Mouse (Mus musculus): ENCODE measurements around the gene Clec4a4. TPM values are rescaled to one million over a fixed set of nuclear protein-coding genes. Genes with fewer than 3 reads are reported as not detected.

Clec4a4 gene
- polyA plus RNA-seq (2015; fragmentation: Illumina TruSeq; extraction: RNeasy Lipid Tissue Mini Kit (QIAGEN cat#74804); ENCODE audit: insufficient read depth, low read depth, low replicate concordance), result not detected

DNA sequence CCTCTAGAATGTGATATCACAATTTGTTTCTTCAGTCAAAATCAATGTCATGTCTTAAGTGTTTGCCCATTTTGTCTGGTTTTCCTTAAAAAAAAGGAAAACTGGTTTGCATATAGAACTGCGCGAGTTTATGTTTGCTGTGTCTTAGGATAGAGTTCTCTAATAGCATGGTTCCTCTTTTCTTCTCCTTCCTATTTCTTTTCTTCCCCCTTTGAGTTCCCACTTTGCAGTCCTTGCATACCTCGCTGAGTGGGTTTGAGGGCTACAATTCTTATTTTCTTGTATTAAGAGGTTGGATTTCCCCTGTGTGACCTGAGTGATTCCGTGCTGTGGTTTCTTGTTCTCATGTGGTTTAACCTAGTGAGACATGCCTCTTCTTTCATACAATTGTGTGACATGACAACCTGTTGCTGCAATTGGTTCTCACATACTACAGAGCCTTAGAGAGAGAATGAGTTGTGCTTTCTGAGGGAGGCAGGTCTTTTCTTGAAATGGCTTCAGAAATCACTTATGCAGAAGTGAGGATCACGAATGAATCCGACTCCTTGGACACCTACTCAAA is at the start of gene Clec4a4:
Gene Clec4a4, plus strand, starts transcription at position 492 of the 562 bp plus-strand sequence.

DNA sequence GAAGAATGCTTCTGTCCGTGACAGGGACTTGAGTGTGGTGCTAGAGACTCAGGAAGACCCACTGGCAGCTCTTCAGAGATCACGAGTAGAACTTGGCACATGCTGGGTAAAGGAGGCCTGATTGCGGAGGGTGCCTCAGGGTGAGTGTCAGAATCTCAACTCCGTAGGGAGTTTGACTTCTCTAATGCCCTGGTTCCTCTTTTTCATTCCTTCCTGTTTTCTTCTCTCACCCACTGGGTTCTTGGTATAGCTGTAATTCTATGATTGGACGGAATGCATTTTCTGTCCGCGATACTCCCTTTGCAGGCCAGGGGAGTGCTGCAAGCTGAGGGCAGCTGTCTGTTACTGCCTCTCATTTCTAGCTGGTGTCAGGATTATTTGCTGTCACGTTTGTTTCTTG is 37.8 kb upstream of the Clec4a4 start, which contains the start of gene Clec4a3:
Gene Clec4a3, plus strand, starts transcription at position 115 of the 400 bp plus-strand sequence.

DNA sequence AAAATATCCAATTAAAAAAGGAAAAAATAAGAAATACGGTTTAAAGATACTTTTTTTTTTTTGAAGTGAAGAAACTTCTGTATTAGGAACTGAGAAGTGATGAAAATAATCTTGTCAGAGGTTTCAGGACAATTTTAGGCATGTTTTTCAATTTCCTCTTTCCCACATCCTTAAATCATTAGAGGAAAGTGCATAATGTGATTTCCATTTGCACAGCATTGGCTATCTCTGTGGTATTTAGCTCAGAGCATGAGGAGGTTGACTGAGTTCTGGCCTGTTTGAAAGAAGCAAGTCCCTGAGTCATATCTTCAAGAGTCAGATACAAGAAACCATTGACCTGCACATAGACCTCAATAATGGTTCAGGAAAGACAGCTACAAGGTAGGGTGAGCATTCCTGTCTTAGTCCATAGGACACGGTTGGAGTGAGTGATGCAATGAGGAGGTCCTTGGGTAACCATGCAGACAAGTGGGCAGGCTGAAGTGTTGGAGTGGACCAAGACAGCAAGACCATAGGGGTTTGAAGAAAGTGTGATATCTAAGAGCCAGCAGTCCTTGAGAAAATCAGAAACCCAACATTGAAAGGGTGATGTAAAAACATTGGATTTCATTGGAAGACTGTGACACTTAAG is 59.7 kb downstream of the Clec4a4 start, which contains the start of gene Clec4b1:
Gene Clec4b1, plus strand, starts transcription at position 221 of the 631 bp plus-strand sequence.

Other genes with a start within 250 kb of the Clec4a4 start
- gene Slc2a3, start 188.7 kb upstream of the Clec4a4 start, polyA plus RNA-seq (2015; fragmentation: Illumina TruSeq; extraction: RNeasy Lipid Tissue Mini Kit (QIAGEN cat#74804); ENCODE audit: insufficient read depth, low read depth, low replicate concordance), result 0.66 TPM
- gene Foxj2, start 170.5 kb upstream of the Clec4a4 start, polyA plus RNA-seq (2015; fragmentation: Illumina TruSeq; extraction: RNeasy Lipid Tissue Mini Kit (QIAGEN cat#74804); ENCODE audit: insufficient read depth, low read depth, low replicate concordance), result 5.9 TPM
- gene C3ar1, start 134.2 kb upstream of the Clec4a4 start, polyA plus RNA-seq (2015; fragmentation: Illumina TruSeq; extraction: RNeasy Lipid Tissue Mini Kit (QIAGEN cat#74804); ENCODE audit: insufficient read depth, low read depth, low replicate concordance), result 1.1 TPM
- gene Necap1, start 115.9 kb upstream of the Clec4a4 start, polyA plus RNA-seq (2015; fragmentation: Illumina TruSeq; extraction: RNeasy Lipid Tissue Mini Kit (QIAGEN cat#74804); ENCODE audit: insufficient read depth, low read depth, low replicate concordance), result 10.5 TPM
- gene Clec4a1, start 68.5 kb upstream of the Clec4a4 start, polyA plus RNA-seq (2015; fragmentation: Illumina TruSeq; extraction: RNeasy Lipid Tissue Mini Kit (QIAGEN cat#74804); ENCODE audit: insufficient read depth, low read depth, low replicate concordance), result 1.3 TPM
- gene Clec4a3, start 37.9 kb upstream of the Clec4a4 start, polyA plus RNA-seq (2015; fragmentation: Illumina TruSeq; extraction: RNeasy Lipid Tissue Mini Kit (QIAGEN cat#74804); ENCODE audit: insufficient read depth, low read depth, low replicate concordance), result 2.5 TPM
- gene Clec4b1, start 59.6 kb downstream of the Clec4a4 start, polyA plus RNA-seq (2015; fragmentation: Illumina TruSeq; extraction: RNeasy Lipid Tissue Mini Kit (QIAGEN cat#74804); ENCODE audit: insufficient read depth, low read depth, low replicate concordance), result not detected
- gene Clec4a2, start 116.1 kb downstream of the Clec4a4 start, polyA plus RNA-seq (2015; fragmentation: Illumina TruSeq; extraction: RNeasy Lipid Tissue Mini Kit (QIAGEN cat#74804); ENCODE audit: insufficient read depth, low read depth, low replicate concordance), result 1.5 TPM
- not detected for gene Clec4b2, start 182.5 kb downstream of the Clec4a4 start, polyA plus RNA-seq (2015; fragmentation: Illumina TruSeq; extraction: RNeasy Lipid Tissue Mini Kit (QIAGEN cat#74804); ENCODE audit: insufficient read depth, low read depth, low replicate concordance)
- not detected for gene Clec4n, start 239.5 kb downstream of the Clec4a4 start, polyA plus RNA-seq (2015; fragmentation: Illumina TruSeq; extraction: RNeasy Lipid Tissue Mini Kit (QIAGEN cat#74804); ENCODE audit: insufficient read depth, low read depth, low replicate concordance)